Mouse (Mus musculus) cerebral cortex, adult 2 months (tissue): ENCODE results near the gene A530084C06Rik.

Source experiments
- WGBS: fragments of 180-500 bp; shearing (Covaris S2); methylation state at CpG from one replicate; pipeline ENCODE4 v1.1.7; 2018; 5-methylcytosine and 5-hydroxymethylcytosine counted together

Gene A530084C06Rik

DNA sequence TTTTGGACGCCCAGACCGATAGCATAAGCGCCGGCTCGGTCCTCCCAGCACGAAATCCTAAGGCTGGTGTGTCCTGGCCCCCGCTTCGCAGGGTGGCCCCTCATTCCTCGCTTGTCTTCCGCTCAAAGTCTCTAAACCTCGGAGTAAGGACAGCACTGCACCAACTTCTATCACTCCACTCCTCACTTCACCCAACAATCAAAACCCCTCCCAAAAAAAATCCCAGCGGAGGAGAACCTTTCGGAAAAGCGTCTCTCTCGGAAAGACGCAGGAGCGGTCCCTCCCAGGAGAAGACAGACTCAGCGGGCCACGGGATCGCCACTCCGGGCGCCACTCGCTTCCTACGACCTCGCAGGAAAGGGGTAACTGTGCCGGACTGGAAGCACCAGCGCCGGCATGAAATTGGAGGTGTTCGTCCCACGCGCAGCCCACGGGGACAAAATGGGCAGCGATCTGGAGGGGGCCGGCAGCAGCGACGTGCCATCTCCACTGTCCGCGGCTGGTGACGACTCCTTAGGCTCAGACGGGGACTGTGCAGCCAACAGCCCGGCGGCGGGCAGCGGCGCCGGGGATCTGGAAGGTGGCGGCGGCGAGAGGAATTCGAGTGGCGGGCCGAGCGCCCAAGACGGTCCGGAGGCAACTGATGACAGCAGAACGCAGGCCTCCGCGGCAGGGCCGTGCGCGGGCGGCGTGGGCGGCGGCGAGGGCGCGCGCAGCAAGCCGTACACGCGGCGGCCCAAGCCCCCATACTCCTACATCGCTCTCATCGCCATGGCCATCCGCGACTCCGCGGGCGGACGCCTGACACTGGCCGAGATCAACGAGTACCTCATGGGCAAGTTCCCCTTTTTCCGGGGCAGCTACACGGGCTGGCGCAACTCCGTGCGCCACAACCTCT lies at the start of gene A530084C06Rik:
Gene A530084C06Rik, minus strand, starts transcription at position 813 of the 898 bp plus-strand sequence.
- under 1% methylated on average over 88 of the region's 88 CpGs for WGBS

DNA sequence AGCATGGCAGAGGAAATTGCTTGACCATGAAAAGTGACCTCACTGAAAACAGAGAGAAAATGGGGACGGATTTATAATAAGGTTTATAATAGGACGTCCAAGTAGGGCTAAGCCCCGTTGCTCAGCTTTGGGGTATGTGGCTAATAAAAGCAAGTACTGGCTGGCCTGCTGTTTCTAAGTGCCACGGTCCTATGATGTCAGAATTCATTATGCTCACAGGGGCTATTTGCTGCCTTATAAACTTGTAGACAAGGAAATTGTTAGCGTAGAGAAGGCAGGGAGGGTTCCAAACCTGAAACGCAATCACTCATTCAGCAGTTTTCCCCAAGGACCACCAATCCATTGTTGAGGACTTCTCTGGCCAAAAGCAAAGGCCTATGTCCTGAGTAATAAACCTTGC lies 44.8 kb upstream of the A530084C06Rik start:
- 60% methylated on average over 6 of the region's 6 CpGs for WGBS

DNA sequence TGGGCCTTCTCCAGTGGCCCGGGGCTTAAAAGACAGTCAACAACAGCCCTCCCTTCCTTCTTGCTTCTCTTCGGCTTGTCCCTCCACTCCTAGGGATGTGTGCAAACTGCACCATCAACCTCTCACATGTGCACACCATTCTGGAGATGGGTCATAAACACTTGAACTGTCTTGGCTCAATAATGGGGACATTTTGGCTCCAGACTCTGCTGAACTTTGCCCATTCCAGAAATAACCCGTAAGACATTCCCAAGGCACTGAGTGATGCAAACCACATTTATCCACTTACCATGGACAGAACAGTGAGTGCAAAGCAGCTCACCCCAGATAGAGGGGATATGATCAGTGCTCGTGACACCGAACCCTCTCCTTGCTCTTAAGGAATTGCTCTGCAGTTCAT lies 40.4 kb upstream of the A530084C06Rik start:
- WGBS, result 77% methylated on average over 5 of the region's 5 CpGs

DNA sequence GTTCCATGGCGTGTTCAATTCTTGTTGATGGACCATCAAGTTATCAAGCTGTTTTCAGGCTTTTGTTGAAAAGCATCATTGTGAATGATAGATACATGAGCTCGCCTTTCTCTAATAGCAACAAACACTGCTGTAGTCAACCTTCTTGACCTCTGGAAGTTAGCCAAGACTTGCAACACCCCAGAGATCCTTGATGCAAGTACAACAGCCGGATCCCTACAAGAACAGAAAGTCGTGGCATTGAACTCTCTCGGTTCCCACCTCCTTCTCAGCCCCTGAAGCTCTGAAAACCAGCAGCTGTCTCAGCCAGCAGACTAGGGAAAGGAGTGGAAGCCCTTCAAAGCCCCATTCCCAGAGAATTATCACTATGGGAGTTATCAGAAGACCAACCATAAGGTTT lies 28.2 kb upstream of the A530084C06Rik start:
- 82% methylated on average over 5 of the region's 5 CpGs for WGBS

DNA sequence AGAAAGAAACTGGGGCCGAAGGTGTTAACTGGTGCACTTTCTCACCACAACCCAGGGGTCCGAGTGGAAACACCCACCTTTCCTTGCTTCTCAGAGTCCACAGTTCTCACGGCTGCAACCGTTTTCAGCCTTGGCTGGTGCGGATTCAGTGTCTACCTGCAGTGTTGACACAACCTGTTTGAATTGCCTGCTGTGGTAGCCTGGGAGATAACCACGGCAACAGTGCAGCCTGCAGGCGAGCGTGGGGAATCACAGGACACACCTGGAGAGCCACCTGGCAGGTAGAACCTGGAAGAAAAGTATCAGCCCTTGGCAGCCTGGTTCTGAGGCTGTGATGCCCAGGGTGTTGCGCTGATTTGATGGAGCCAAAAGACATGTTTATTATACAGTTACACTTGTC lies 20.7 kb upstream of the A530084C06Rik start:
- WGBS, result 70% methylated on average over 9 of the region's 9 CpGs

DNA sequence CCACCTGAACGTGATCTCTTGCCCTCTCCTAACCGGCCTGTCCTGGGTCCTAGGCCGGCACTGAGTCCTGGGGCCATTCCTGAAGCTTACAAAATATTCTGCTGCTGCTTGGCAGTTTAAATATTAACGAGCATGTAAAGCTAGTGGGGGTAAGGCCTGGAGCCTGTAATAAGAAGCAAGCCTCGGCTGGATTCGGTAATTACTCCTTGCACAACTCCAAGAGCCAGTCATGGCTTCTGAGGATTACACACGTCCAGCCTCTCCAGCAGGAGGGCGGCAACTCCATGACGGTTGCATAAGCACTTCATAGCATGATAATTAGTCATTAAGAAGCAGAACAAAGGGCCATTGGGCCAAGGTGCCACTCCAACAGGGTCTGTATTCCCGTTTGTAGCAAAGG lies 19.3 kb upstream of the A530084C06Rik start:
- 68% methylated on average over 10 of the region's 10 CpGs for WGBS

DNA sequence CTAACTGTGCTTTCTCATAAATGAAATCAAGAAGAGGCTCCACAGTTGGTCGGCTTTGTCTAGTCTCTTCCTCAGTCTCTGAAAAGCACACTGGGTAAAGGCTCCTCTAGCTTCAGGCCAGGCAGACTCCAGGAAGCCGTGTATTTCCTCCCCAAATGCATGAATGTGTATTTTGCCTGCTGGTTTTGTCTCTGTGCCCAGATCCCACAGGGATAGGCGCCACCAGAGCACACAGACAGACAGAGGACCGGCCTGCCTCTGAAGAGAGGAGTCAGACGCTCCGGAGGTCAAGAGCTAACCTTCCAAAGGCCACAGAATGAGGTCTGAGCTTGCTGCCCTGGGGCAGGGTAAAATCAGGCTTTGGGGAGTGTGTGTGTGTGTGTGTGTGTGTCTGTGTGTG lies 18.4 kb upstream of the A530084C06Rik start:
- WGBS, result 44% methylated on average over 6 of the region's 6 CpGs

DNA sequence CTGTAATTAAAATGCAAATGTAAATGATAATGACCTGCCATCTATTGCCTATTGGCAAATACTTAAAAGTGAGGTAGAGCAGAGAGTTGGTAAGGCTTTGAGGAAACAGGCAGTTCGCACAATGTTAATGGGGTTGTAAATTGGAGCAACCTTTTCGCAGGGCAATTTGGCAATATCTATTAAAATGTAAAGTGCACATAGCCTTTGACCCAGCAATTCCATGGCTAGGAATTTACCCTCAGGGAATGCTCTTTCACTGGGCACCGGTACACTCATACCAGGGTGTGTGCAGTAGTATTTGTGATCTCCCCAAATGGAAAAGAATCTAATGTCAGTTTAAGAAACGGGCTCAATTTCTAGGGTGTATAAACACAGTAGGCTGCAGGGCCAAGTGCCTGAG lies 17.6 kb upstream of the A530084C06Rik start:
- 91% methylated on average over 4 of the region's 4 CpGs for WGBS

DNA sequence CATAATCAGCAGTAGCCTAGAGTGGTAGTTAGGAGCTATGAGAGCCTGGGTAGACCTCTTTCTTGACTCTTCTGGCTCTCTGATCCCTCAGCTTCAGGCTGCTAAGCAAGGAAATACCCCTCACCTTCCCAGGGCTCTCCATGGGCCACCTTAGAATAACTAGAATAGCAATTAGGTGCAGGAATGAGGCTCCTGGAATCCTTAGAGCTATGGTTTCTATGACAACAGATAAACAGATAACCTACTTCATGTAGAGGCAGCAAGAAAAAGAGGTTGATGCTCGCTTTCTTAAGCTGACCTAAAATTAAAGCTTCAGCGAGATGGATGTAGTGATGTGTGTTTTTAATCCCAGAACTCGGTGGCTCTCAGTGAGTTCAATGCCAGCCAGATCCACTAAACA lies 15.5 kb upstream of the A530084C06Rik start:
- 70% methylated on average over 3 of the region's 3 CpGs for WGBS

DNA sequence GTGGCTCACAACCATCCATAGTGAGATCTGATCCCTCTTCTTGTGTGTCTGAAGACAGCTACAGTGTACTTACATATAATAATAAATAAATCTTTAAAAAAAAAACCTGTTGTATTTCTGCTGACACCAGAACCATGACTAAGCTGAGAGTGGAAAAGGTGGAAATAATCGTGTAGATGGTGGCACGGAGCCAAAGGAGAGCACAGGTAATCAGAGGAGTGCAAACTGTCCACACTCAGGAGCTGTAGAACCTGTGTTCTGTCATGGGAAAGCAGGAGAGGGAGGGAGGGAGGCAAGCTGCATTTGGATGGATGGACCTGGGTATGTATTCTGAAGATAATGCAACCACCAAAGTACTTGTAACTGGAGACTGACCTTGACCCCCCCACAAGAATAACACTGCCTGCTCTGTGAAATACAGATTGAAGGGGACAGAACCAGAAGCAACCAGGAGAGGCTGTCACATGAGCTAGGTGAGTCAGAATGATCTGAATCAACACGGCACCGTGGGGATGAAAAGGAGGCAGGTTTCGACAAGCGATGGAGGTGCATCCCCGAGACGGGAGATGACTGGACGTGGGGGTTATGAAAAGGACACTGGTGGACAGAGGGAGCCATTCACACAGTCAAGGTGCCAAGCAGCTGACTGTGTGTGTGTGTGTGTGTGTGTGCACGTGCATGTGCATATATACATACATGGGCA lies 13.8 kb upstream of the A530084C06Rik start:
- 92% methylated on average over 10 of the region's 10 CpGs for WGBS

DNA sequence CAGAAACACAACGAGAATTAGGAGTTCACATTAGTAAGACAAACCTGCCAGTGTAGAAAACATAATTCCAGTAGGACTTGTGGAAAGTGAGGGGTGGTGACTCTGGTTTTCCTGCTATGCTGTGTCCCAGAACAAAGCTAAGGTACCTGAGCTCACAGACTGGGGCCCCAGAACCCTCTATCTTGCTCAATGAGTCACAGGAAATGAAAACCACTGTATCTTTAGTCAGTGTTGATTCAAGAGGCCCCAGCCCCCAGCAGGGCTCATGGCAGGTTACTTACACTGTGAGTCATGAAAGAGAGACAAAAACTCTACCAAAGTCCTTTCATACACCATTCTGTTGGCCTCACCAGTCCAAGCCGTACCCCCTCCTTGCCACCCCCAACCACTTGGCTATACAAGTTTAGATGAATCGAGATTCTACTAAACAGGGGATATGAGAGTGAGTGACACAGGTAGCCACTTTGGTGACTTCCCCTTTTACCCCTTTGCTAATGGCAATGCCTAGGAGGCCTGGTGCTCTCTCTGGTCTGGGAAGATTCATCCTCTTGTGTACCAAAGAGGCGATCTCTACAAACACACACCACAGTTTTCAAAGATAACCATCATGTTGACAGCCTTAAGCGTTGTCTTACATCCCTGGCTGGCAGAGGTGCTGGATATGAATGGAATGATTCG lies 8.6 kb upstream of the A530084C06Rik start:
- WGBS, result 88% methylated on average over 6 of the region's 6 CpGs

DNA sequence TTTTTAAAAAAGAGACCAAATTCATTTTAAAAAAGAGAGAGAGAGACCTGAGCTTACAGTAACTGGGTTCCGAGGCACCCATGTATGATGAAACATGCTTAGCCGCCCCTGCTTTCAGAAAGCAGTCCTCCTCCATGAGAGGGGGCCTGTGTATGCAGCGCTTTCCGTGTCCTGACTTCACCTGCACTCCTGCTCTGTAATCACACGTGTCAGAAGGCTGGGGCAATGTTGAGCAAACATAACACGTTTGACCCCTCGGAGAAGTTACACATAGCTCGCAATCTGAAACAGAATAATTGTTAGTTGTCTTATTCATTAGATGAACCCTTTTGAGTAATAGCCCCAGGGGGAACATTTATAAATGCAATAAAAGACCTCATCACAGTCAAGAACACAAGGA lies 8.0 kb upstream of the A530084C06Rik start:
- 89% methylated on average over 8 of the region's 8 CpGs for WGBS

DNA sequence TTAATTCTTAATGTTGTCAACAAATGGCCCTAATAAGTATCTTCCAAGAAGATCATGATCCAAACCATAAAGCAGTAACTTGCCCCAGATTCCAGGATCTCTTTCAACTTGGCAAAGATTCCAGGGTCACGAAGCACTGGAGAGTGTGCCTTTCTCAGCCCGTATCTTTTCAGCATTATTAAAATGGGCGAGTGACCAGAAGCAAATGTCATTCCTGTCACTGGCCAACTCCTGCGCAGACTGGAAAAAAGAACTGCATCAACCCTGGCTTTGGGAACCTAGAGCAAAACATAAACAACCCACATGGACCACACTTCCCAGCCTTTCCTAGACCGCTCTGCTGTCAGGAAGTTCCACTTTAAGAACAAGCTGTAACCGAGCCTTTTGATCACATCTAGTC lies 5.3 kb upstream of the A530084C06Rik start:
- WGBS, result 50% methylated on average over 6 of the region's 6 CpGs

DNA sequence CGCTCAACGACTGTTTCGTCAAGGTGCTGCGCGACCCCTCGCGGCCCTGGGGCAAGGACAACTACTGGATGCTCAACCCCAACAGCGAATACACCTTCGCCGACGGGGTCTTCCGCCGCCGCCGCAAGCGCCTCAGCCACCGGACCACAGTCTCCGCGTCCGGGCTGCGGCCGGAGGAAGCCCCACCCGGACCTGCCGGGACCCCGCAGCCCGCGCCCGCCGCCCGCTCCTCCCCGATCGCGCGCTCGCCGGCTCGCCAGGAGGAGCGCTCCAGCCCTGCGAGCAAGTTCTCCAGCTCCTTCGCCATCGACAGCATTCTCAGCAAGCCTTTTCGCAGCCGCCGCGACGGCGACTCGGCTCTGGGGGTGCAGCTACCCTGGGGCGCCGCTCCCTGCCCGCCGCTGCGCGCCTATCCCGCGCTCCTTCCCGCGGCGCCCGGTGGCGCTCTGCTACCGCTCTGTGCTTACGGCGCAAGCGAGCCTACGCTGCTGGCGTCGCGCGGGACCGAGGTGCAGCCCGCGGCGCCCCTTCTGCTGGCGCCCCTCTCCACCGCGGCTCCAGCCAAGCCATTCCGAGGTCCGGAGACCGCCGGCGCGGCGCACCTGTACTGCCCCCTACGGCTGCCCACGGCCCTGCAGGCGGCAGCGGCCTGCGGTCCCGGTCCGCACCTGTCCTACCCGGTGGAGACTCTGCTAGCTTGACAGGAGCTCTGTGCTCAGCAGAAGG lies 449 bp upstream of the A530084C06Rik start:
- WGBS, result 1% methylated on average over 92 of the region's 92 CpGs

DNA sequence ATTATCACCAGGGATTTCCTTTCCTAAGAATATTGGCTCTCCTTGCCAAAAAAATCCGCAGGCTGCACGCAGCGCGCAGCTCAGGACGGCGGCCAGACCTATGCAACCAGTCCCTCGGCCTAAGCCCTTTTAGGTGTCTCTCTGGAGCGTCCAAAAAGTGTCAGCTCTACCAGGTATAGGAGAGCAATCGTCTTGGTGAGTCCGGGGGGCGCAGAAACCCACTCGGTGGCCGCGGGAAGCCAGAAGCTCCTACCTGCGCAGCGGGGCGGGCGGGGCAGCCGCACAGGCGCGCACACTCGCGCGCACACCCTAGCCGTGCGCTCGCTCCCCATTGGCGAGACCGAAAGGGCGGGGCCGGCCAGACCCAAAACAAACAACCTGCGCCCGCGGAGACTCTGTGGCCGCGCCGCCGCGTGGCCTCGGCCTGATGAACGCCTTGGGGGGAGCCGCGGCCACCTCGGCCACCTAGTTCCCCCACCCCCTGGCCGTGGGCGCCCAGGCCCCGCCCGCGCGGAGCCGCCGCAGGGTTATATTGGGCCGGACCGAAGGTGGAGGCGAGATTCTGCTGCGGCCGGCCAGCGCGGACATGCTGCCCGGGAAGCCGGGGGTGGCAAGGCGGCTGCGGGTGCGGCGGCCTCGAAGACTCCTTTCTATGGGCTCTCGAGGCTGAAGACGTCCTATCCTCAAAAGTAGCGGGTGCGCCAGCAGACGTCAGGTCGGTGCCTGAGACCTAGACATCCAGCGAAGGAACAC lies 1.2 kb downstream of the A530084C06Rik start:
- 2% methylated on average over 73 of the region's 73 CpGs for WGBS

DNA sequence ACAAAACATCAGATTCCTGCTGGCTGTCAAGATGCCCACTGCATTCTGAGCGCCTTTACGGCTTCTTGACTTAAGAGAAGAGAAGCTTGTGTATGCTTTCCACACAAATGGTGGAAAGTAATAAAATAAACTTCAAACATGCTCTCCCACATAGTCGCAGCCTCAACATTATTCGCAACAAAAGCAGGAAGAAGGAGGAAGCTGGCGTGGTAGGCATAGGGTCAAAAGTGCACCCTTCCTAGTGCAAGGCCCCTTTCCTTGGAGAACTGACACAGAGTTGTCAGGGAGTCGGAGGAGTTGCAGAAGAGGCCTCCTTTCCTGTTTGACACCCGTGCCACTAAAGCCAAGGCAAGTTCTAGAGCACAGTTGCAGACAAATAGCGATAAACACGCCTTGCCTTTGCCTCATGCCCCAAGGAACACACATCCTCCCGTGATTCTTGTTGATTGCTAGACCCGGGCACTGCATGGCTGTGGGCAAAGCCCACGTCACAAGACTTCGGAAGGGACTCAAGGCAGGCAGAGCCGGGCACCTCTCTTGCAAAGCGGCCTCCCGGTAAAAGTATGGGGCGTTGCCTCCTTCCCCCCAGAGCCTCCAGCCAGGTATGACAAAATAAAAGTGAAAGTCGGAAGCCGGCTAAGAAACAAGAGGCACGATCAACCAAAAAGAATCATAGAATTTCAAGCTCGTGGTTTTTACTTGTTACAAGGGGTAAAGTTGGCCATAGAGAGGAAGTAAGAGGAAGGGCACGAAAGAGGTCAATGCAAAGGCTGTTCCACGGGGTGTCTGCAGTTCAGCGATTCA lies 2.0 kb downstream of the A530084C06Rik start:
- WGBS, result 33% methylated on average over 24 of the region's 24 CpGs

DNA sequence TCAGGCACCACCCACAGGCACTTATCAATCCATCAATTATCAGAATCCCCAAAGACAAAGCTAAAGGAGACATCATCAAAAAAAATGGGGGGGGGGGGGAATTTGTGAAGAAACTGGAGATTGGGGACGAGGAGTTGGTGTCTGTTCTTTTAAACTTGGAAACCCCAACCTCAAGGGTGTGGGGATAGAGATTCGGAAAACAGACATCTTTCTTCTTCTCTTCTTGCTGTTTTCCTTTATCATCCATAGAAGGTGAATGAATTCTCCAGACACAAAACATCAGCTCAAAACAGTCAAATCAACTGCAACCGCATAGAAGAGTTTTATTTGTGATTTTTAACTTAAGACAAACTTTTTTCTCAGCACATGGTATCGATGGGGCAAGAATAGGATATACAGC lies 3.3 kb downstream of the A530084C06Rik start, which contains the start of gene Foxq1:
Gene Foxq1, plus strand, starts transcription at position 301 of the 400 bp plus-strand sequence.
- 88% methylated on average over 4 of the region's 4 CpGs for WGBS

DNA sequence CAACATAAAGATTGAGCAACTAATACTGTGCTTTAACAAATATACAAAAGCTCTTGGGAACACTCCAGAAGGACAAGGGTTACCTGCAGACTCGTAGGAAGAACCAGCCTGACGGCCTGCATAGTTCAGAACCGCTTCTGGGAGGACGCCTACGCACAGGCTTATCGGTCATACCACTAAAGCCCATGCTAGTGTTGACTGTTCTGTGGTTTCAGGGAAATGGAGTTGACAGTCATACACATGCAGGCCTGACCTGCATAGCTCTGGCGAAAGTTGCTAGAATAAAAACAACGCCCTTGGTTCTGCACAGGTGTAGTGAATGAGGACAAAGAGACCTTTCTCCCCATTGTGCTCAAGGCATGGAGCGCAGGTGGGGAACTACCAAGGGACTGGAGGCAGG lies 11.5 kb downstream of the A530084C06Rik start:
- WGBS, result 95% methylated on average over 9 of the region's 9 CpGs

DNA sequence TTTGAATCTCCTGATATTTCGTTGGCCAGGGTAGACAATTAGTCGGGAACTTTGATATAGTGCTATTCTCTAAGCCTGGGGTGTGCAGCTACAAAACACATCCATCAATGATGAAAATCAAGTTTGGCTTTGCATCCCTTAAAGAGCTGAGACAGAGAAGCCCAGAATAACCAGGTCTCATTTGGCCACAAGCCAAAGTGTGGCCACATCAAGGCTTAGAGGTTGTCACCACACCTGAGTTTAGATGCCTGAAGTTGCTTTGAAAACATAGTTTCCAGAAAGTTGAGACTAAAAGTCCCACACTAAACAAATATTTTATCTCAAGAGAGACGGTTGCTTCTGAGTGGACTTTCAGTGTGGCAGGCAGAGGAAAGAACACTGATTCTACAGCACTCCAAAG lies 11.9 kb downstream of the A530084C06Rik start:
- 93% methylated on average over 3 of the region's 3 CpGs for WGBS

DNA sequence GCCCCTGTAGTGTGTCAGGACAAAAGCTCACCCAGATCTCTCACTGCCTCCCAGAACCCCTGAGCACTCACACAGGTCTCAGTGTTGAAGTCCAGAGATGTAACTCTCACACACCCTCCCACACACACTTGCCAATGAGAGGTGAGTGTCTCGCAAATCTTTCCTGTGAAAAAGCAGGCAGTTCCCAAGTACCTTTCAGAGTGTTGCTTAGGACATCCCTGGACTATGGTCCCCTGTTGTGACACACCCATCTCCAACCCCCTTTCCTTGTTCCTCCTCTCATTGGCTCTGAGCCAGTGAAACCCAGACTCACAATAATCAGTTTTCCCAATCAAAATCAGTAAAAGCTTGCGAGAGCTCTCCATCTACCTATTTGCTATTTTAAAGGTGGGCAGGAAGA lies 12.3 kb downstream of the A530084C06Rik start:
- whole genome bisulfite sequencing, result 90% methylated on average over 2 of the region's 2 CpGs
